Mouse (Mus musculus) neutrophil, adult 83 days (primary cell): ENCODE results near the gene 1700040F15Rik. TPM values are rescaled to one million over a fixed set of nuclear protein-coding genes. Genes with fewer than 3 reads are reported as not detected.

Experiments
- total RNA-seq, 2 experiments: library from RNA; stranded (reverse); gene quantifications; one replicate each; pipeline ENCODE4 v1.2.4; 2023

The 1700040F15Rik gene
- total RNA-seq, result not detected

DNA sequence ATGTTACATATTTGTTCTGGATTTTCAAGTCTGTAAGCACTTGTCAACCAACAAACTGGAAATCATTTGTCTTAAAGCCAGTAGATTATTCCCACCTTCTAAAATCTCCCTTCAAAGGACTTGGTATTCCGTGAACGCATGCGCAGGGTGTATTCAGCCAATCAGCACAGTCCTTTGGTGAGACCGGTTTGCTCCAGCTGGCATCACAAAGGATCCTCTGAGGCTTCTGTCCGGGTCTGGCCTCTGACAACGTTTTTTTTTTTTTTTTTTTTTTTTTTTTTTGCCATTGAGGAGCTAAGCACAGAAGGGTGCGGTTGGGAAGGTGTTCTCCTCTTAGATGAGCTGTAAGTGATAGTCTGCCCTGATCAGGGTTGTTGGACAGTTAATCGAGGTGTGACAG is at the start of gene 1700040F15Rik:
Gene 1700040F15Rik (plus strand): TSS at position 301 of the 400 bp plus-strand sequence.

